Mouse (Mus musculus): ENCODE results near the gene Pkn1. TPM values are rescaled to one million over a fixed set of nuclear protein-coding genes. Genes with fewer than 3 reads are reported as not detected.

Gene Pkn1
- 60.8 and 70.2 TPM in 2 replicates for polyA plus RNA-seq (2012; rRNA removed)

- Histone ChIP-seq H3K4me1 (ENCODE audit: control insufficient read depth, insufficient read depth, low read length) (peaks cover 18% of the 10 kb centered on the region), H3K4me3 (ENCODE audit: insufficient read depth, low read length) (peak within 1 kb of the TSS; percentile 78), H3K27ac (ENCODE audit: insufficient read depth, low read length) (peak within 1 kb of the TSS; percentile 97)
- TF ChIP-seq CTCF (IDR thresholded peaks at IDR 0.05; ENCODE audit: extremely low read depth, insufficient read depth, low read length) (no peak), POLR2A (IDR thresholded peaks at IDR 0.05; ENCODE audit: extremely low read depth, insufficient read depth, low read length) (0 out of 2 replicates have a peak, but pooled peaks have one; percentile 33)
These were observed at the start of gene Pkn1 for GRCm38 (mm10) chr8:83698661-83699453. Gene Pkn1, minus strand, starts transcription at chr8:83699179.

GRCm38 (mm10) chr8:83748708-83749107, 49.7 kb upstream of the Pkn1 start:
- Histone ChIP-seq H3K4me1 (ENCODE audit: control insufficient read depth, insufficient read depth, low read length) (peaks cover 3% of the 10 kb centered on the region; the same call in 1 of the 2 replicates), H3K4me3 (ENCODE audit: insufficient read depth, low read length) (no peak overlapping the region), H3K27ac (ENCODE audit: insufficient read depth, low read length) (no peak overlapping the region)
- TF ChIP-seq CTCF (IDR thresholded peaks at IDR 0.05; ENCODE audit: extremely low read depth, insufficient read depth, low read length) (no peak), POLR2A (IDR thresholded peaks at IDR 0.05; ENCODE audit: extremely low read depth, insufficient read depth, low read length) (no peak)

- Histone ChIP-seq H3K4me3 (ENCODE audit: insufficient read depth, low read length) (0 out of 2 replicates have a peak overlapping the region, but pooled peaks have one; percentile 14), H3K27ac (ENCODE audit: insufficient read depth, low read length) (no peak overlapping the region), H3K4me1 (ENCODE audit: control insufficient read depth, insufficient read depth, low read length) (peaks cover 3% of the 10 kb centered on the region; the same call in 1 of the 2 replicates)
- TF ChIP-seq POLR2A (IDR thresholded peaks at IDR 0.05; ENCODE audit: extremely low read depth, insufficient read depth, low read length) (0 out of 2 replicates have a peak, but pooled peaks have one; percentile 11), CTCF (IDR thresholded peaks at IDR 0.05; ENCODE audit: extremely low read depth, insufficient read depth, low read length) (no peak)
These were observed 48.8 kb upstream of the Pkn1 start for GRCm38 (mm10) chr8:83747661-83748346.

- Histone ChIP-seq H3K4me3 (ENCODE audit: insufficient read depth, low read length) (no peak overlapping the region), H3K27ac (ENCODE audit: insufficient read depth, low read length) (no peak overlapping the region), H3K4me1 (ENCODE audit: control insufficient read depth, insufficient read depth, low read length) (peaks cover 3% of the 10 kb centered on the region; the same call in 1 of the 2 replicates)
- TF ChIP-seq POLR2A (IDR thresholded peaks at IDR 0.05; ENCODE audit: extremely low read depth, insufficient read depth, low read length): no peak
- TF ChIP-seq CTCF (IDR thresholded peaks at IDR 0.05; ENCODE audit: extremely low read depth, insufficient read depth, low read length): no peak
These were observed 45.1 kb upstream of the Pkn1 start for GRCm38 (mm10) chr8:83744070-83744469.

DNA sequence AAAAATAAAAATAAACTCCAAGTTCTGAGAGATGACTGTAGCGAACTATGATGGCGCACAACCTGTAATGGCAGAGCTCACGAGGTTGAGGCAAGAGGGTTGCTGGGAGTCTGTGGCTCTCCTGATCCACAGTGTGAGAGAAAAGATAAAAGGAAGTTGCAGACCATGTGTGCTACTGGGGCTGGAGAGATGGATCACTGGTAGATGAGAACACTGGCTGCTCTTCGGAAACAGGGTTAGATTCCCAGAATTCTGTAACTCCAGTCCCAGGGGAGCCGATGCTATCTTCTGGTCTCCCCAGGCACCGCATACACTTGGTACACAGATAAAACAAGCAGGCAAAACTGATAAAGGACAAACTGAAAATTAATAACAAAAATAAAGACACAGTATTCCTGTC, 44.0 kb upstream of the Pkn1 start:
- peaks cover 3% of the 10 kb centered on the region; the same call in 1 of the 2 replicates for H3K4me1 ChIP-seq (ENCODE audit: control insufficient read depth, insufficient read depth, low read length)
- H3K27ac ChIP-seq (ENCODE audit: insufficient read depth, low read length): no peak overlapping the region
- H3K4me3 ChIP-seq (ENCODE audit: insufficient read depth, low read length): no peak overlapping the region
- TF ChIP-seq POLR2A (IDR thresholded peaks at IDR 0.05; ENCODE audit: extremely low read depth, insufficient read depth, low read length): no peak
- TF ChIP-seq CTCF (IDR thresholded peaks at IDR 0.05; ENCODE audit: extremely low read depth, insufficient read depth, low read length): no peak

DNA sequence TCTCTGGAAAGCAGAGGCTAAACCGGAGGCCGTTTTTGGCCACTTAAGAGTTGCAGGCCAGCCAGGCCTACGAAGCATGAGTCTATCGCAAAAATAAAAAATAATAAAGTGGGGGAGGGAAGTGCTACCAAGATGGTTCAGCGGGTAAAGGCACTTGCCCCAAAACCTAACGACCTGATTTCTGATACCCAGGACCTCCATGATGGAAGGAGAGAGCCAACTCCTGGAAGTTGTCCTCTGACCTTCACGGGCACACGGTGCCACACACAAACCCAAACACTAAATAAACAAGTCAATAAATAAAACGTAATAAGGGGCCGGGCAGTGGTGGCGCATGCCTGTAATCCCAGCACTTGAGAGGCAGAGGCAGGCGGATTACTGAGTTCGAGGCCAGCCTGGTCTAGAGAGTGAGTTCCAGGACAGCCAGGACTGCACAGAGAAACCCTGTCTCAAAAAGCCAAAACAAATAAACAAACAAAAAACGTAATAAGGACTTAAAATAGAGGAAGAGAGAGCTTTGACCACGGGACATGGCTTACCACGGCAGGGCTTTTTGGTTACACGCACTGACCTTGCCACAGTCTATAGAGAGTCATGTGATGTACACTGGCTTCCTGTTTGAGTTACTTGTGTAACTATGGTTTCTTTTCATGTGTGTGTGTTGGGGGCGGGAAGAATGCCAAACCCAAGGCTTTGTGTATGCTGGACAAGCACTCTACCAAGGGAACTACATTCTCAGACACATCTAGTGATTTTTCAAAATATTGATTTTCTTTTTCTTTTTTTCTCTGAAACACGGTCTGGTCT, 43.1 kb upstream of the Pkn1 start:
- Histone ChIP-seq H3K4me3 (ENCODE audit: insufficient read depth, low read length) (peak overlapping the region; percentile 31; the same call in 1 of the 2 replicates), H3K27ac (ENCODE audit: insufficient read depth, low read length) (no peak overlapping the region), H3K4me1 (ENCODE audit: control insufficient read depth, insufficient read depth, low read length) (no peaks in the 10 kb centered on the region)
- no peak for TF ChIP-seq CTCF (IDR thresholded peaks at IDR 0.05; ENCODE audit: extremely low read depth, insufficient read depth, low read length)
- TF ChIP-seq POLR2A (IDR thresholded peaks at IDR 0.05; ENCODE audit: extremely low read depth, insufficient read depth, low read length): no peak

GRCm38 (mm10) chr8:83740976-83741741, 42.2 kb upstream of the Pkn1 start, which contains the start of gene Adgre5:
Gene Adgre5, minus strand, starts transcription at chr8:83741326.
- TF ChIP-seq POLR2A (IDR thresholded peaks at IDR 0.05; ENCODE audit: extremely low read depth, insufficient read depth, low read length): 0 out of 2 replicates have a peak, but pooled peaks have one; percentile 19
- TF ChIP-seq CTCF (IDR thresholded peaks at IDR 0.05; ENCODE audit: extremely low read depth, insufficient read depth, low read length): no peak
- Histone ChIP-seq H3K4me3 (ENCODE audit: insufficient read depth, low read length) (peak within 1 kb of the TSS; percentile 31; the same call in 1 of the 2 replicates), H3K4me1 (ENCODE audit: control insufficient read depth, insufficient read depth, low read length) (no peaks in the 10 kb centered on the region), H3K27ac (ENCODE audit: insufficient read depth, low read length) (peak within 1 kb of the TSS; percentile 80)

- no peak for TF ChIP-seq POLR2A (IDR thresholded peaks at IDR 0.05; ENCODE audit: extremely low read depth, insufficient read depth, low read length)
- Histone ChIP-seq H3K4me1 (ENCODE audit: control insufficient read depth, insufficient read depth, low read length) (no peaks in the 10 kb centered on the region), H3K27ac (ENCODE audit: insufficient read depth, low read length) (peak overlapping the region; percentile 80; the same call in 1 of the 2 replicates), H3K4me3 (ENCODE audit: insufficient read depth, low read length) (peak overlapping the region; percentile 31; the same call in 1 of the 2 replicates)
These were observed 41.6 kb upstream of the Pkn1 start for GRCm38 (mm10) chr8:83740586-83740975.

Data from cortical plate, adult 2 months (tissue).